Mouse (Mus musculus): ENCODE data around the gene Cfap74.

Cfap74 gene

DNA sequence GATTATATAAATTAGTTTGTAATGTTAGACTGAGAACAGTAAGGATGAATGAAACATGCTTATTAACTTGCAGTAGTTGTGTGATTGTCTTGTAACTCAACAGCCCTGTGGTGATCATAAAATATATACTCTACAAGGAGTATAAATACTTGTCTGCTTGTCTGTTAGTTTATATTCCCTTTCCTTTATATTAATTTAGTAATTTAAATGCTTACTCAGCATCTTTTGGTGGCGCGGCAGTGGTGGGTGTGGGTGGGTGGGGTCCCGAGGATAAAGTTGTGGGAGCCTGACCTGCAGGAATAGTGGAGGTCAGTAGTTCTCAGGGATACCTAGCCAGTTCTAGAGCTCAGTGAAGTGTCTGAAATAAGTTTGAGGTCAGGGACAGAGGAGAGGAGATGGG, 89.0 kb downstream of the Cfap74 start:
- no peak for DNase-seq (ENCODE audit: low read depth)

DNA sequence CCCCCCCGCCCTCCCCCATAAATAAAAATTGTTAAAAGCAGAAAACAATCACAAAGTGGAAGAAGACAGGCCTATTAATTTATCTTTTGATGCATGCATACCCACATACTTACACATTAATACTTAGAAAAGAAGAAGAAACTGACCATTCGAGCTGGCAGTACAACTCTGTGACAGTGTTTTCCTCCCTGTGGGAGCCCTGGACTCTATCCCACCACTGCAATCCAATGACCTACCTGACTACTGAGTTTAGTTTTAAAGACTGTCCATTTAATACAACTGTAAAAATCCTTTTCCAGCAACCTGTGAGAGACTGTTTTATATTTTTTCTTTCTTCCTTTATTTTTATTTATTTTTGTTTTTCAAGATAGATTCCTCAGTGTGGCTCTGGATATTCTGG, 92.1 kb downstream of the Cfap74 start:
- no peak for DNase-seq (ENCODE audit: low read depth)

DNA sequence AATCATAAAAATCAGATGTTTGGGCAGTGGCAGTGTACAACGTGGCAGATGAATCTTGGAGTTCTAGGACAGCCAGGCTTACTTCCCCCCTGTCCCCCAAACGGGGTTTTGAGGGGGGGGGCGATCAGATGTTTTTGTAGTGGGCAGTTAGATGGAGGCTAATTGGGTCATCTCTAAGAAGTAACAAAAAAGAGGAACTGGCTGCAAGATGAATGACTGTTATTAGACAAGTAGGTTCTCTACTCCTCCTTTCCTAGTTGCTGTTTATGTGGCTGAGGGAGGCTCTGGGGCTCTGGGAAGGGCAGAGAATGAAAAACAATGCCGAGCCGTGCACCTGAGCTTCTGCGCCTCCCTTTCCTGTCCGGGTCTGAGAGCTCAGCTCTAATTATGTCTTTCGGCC, 96.1 kb downstream of the Cfap74 start:
- peak; percentile 59 for DNase-seq (ENCODE audit: low read depth)

DNA sequence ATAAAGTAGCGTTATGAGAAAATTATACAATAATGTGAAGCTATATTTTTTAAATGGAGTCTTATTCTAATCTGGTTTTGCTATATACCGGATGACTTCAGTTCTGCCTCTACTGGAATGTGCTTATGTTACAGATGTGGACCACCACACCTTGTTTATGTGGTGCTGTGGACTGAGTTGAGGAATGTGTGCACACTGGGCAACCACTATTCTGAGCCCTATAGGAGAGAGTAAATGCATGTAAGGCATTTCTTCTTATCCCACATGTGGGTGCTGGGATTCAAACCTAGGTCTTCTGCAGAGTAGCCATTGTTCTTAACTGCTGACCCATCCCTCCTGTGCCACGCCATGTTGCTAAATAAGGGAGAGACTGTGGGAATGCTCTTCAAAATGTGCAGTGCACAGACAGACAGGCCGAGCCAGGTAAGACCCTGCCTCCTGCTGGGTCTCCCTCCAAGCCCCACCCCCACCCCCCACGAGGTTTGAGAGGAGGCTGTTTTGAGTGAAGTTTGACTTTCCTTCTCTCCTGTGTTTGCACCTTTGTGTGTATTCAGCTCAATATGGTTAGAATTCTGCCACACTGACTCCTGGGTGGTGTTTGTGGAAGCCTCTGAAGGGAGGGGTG, 96.8 kb downstream of the Cfap74 start:
- no peak for DNase-seq (ENCODE audit: low read depth)

DNA sequence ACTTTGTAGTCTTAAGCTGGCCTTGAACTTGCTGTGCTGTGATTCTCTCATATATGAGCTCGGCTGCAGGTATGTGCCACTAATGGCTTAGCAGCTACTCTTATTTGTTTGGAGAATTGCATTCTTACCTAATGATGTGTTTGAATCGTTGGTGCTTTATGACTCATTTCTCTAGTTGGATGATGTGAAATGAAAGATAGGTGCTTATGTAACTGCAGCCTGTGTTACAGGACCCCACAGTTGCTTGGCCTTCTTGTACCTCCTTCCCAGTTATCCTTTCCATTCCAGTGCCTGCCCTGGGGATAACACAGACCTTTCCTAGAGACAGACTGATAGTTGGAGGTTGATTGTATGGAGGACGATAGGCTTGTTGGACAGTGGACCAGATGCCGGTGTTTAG, 99.6 kb downstream of the Cfap74 start:
- peak; percentile 47 for DNase-seq (ENCODE audit: low read depth)

DNA sequence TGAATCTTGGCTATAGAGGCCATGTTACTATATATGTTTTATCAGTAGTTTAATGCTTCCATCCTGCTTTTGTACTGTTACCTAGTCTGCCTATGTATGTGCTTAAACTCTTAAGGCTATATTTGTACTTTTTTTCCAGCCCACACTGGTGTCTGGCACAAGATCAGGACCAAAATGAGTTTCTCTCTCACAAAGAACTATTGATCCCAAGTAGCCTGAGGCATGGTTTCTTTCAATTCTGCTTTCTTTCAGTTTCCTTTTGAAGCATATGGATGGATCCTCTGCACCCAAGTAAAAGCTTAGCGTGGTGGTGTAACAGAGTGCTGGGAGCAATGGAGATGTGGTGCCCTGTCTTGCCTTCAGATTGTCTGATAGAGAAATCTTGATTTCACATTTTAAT, 102.0 kb downstream of the Cfap74 start:
- no peak for DNase-seq (ENCODE audit: low read depth)

DNA sequence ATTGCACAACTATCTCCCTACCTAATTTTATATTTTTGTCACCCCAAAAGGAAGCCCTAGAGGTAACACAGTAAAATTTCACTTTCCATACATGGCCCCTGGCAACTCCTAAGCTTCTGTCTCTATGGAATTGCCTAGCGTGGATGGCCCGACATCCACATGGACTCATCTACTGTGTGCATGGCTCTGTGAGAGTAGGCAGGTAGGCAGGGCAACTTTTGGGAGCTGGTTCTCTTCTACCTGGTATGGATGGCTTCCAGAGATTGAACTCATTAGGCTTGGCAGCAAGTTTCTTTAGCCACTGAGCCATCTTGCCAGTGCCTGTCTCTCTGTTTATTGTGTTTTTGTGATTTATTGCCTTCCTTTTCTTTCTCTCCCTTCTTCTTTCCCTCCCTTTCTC, 105.8 kb downstream of the Cfap74 start:
- no peak for DNase-seq (ENCODE audit: low read depth)
